Mouse (Mus musculus) MEL (cell line): ENCODE results near the gene Sult2a6. TPM values are rescaled to one million over a fixed set of nuclear protein-coding genes. Genes with fewer than 3 reads are reported as not detected.

ENCODE experiments used
- DNase-seq: peaks from one replicate; pipeline ENCODE4 v3.0.0; 2011; ENCODE audit warnings: low read depth, low spot score
- H3K27ac ChIP-seq: 2 replicates; pipeline ENCODE4 v1.5.1; 2012; ENCODE audit warnings: low read depth, mild to moderate bottlenecking, control low read depth, low read length, moderate library complexity; ENCODE audit not compliant: control insufficient read depth
- H3K27me3 ChIP-seq, 2 experiments: fragments of 150-350 bp in 1 of 2; sonication (generic) in 1 of 2; 2 replicates each; pipeline ENCODE4 v1.6.1; 2012; ENCODE audit warnings: low read length in 2 of 2, mild to moderate bottlenecking in 2 of 2, improper control_type of control experiment in 1 of 2, moderate library complexity in 1 of 2; ENCODE audit not compliant: insufficient read depth in 2 of 2, control insufficient read depth in 1 of 2
- H3K36me3 ChIP-seq, 2 experiments: 2 replicates each; pipeline ENCODE4 v1.6.1; 2012 to 2014; ENCODE audit warnings: low read length in 2 of 2, improper control_type of control experiment in 1 of 2, inconsistent platforms in 1 of 2, mild to moderate bottlenecking in 1 of 2; ENCODE audit not compliant: insufficient read depth in 2 of 2, control insufficient read depth in 1 of 2
- H3K4me1 ChIP-seq, 2 experiments: fragments of 150-350 bp in 1 of 2; sonication (generic) in 1 of 2; 2 replicates each; pipeline ENCODE4 v1.6.1; 2012; ENCODE audit warnings: low read length in 2 of 2, improper control_type of control experiment in 1 of 2, mild to moderate bottlenecking in 1 of 2; ENCODE audit not compliant: insufficient read depth in 2 of 2, control insufficient read depth in 1 of 2
- H3K4me3 ChIP-seq, 2 experiments: fragments of 150-350 bp in 1 of 2; sonication (generic) in 1 of 2; 2 replicates each; pipeline ENCODE4 v1.5.1; 2012; ENCODE audit warnings: low read depth in 2 of 2, low read length in 2 of 2, mild to moderate bottlenecking in 2 of 2, moderate library complexity in 2 of 2, control low read depth in 1 of 2, improper control_type of control experiment in 1 of 2; ENCODE audit not compliant: control insufficient read depth in 1 of 2, insufficient read depth in 1 of 2
- H3K79me2 ChIP-seq: 2 replicates; pipeline ENCODE4 v1.6.1; 2012; ENCODE audit warnings: mild to moderate bottlenecking, low read length, moderate library complexity; ENCODE audit not compliant: control insufficient read depth, poor library complexity, insufficient read depth
- H3K9ac ChIP-seq: 2 replicates; pipeline ENCODE4 v1.6.1; 2012; ENCODE audit warnings: low read depth, mild to moderate bottlenecking, control low read depth, low read length, moderate library complexity; ENCODE audit not compliant: control insufficient read depth, poor library complexity, severe bottlenecking
- H3K9me3 ChIP-seq: fragments of 150-350 bp; sonication (generic); replicated peaks from 2 replicates; pipeline ENCODE4 v1.6.1; 2012; ENCODE audit warnings: mild to moderate bottlenecking, low read length, improper control_type of control experiment, moderate library complexity; ENCODE audit not compliant: insufficient read depth
- CHD2 ChIP-seq: IDR thresholded peaks from 2 replicates; pipeline ENCODE4 v1.6.1; 2011; ENCODE audit warnings: low read length, improper control_type of control experiment
- E2F4 ChIP-seq: IDR thresholded peaks from 2 replicates; pipeline ENCODE4 v1.6.1; 2011; ENCODE audit warnings: low read depth, low read length, improper control_type of control experiment, borderline replicate concordance
- EP300 ChIP-seq, 2 experiments: IDR thresholded peaks; 2 replicates each; pipeline ENCODE4 v1.6.1; 2011; ENCODE audit warnings: improper control_type of control experiment in 2 of 2, low read length in 2 of 2, low read depth in 1 of 2, mild to moderate bottlenecking in 1 of 2
- GABPA ChIP-seq: IDR thresholded peaks from 2 replicates; pipeline ENCODE4 v1.6.1; 2012; ENCODE audit warnings: low read depth, mild to moderate bottlenecking, inconsistent platforms, low read length, improper control_type of control experiment, moderate library complexity
- HCFC1 ChIP-seq: IDR thresholded peaks from 2 replicates; pipeline ENCODE4 v1.6.1; 2012; ENCODE audit warnings: low read depth, mild to moderate bottlenecking, inconsistent platforms, low read length, improper control_type of control experiment, moderate library complexity
- JUND ChIP-seq: IDR thresholded peaks from 2 replicates; pipeline ENCODE4 v1.6.1; 2011; ENCODE audit warnings: low read depth, mild to moderate bottlenecking, improper control_type of control experiment, low read length
- MAX ChIP-seq: IDR thresholded peaks from 2 replicates; pipeline ENCODE4 v1.6.1; 2011; ENCODE audit warnings: low read length, improper control_type of control experiment
- MYC ChIP-seq: IDR thresholded peaks from 2 replicates; pipeline ENCODE4 v1.6.1; 2011; ENCODE audit warnings: low read depth, mild to moderate bottlenecking, low read length, improper control_type of control experiment, moderate library complexity
- POLR2A ChIP-seq, 2 experiments: IDR thresholded peaks; 2 replicates each; pipeline ENCODE4 v1.6.1; 2011 to 2012; ENCODE audit warnings: low read length in 2 of 2, mild to moderate bottlenecking in 2 of 2, control low read depth in 1 of 2, improper control_type of control experiment in 1 of 2, low read depth in 1 of 2, moderate library complexity in 1 of 2; ENCODE audit not compliant: control insufficient read depth in 1 of 2, insufficient read depth in 1 of 2, poor library complexity in 1 of 2
- RCOR1 ChIP-seq: IDR thresholded peaks from 2 replicates; pipeline ENCODE4 v1.6.1; 2012; ENCODE audit warnings: low read depth, mild to moderate bottlenecking, inconsistent platforms, low read length, improper control_type of control experiment
- TAL1 ChIP-seq: IDR thresholded peaks from 2 replicates; pipeline ENCODE4 v1.6.1; 2012; ENCODE audit warnings: mild to moderate bottlenecking, inconsistent platforms, low read length, moderate library complexity, mixed read lengths
- TBP ChIP-seq: IDR thresholded peaks from 2 replicates; pipeline ENCODE4 v1.8.0; 2011; ENCODE audit warnings: low read depth, low read length, improper control_type of control experiment
- UBTF ChIP-seq: IDR thresholded peaks from 2 replicates; pipeline ENCODE4 v1.6.1; 2012; ENCODE audit warnings: low read depth, mild to moderate bottlenecking, inconsistent platforms, low read length, improper control_type of control experiment, moderate library complexity, borderline replicate concordance; ENCODE audit not compliant: insufficient read depth
- USF1 ChIP-seq: IDR thresholded peaks from 2 replicates; pipeline ENCODE4 v1.6.1; 2014; ENCODE audit warnings: low read depth, mild to moderate bottlenecking, inconsistent platforms, low read length, improper control_type of control experiment, moderate library complexity
- ZMIZ1 ChIP-seq: IDR thresholded peaks from 2 replicates; pipeline ENCODE4 v1.6.1; 2012; ENCODE audit warnings: low read depth, mild to moderate bottlenecking, inconsistent platforms, low read length, improper control_type of control experiment, moderate library complexity
- polyA plus RNA-seq, 2 experiments: library from polyadenylated mRNA; stranded (reverse) in 1 of 2; unstranded in 1 of 2; fragments of >175 nt in 1 of 2; fragments of >200 nt in 1 of 2; gene quantifications; 2 replicates each; pipeline versions ENCODE4 v1.2.1 to v1.2.4; 2012; ENCODE audit warnings: low replicate concordance in 2 of 2, low read depth in 1 of 2; ENCODE audit not compliant: insufficient read length in 2 of 2, insufficient read depth in 1 of 2, missing spikeins in 1 of 2
- total RNA-seq: library from RNA; depleted of rRNA; stranded (reverse); fragments of 300-350 nt; gene quantifications from 2 replicates; pipeline ENCODE4 v1.2.3, GENCODE M21; 2012; rRNA removed

The Sult2a6 gene
- total and polyA plus RNA-seq, 3 experiments, result not detected

DNA sequence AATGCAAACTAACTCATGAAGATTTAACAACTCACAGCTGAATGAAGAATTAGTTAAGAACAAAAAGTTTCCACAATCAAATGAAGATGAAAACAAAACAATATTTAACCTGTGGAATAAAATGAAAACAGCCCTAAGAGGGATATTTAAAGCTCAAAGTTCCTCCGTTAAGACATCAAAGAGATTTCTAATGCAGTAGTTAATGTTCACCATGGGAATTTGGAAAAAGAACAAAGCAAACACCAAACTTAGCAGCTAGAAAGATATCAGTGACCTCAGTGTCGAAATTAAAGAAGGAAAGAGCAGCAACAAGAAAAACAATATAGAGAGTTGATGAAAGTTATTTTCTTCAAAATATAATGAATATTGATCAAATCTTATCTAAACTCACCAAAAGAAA lies 51.3 kb downstream of the Sult2a6 start:
- H3K4me1 ChIP-seq, result no peaks in the 10 kb centered on the region
- no peaks in the 10 kb centered on the region for H3K79me2 ChIP-seq
- H3K9me3 ChIP-seq, result no peaks in the 10 kb centered on the region
- no peaks in the 10 kb centered on the region for H3K36me3 ChIP-seq
- no peak overlapping the region for H3K27ac ChIP-seq
- H3K27me3 ChIP-seq, result no peaks in the 10 kb centered on the region
- DNase-seq, result no peak
- H3K4me3 ChIP-seq, result no peak overlapping the region
- no peak overlapping the region for H3K9ac ChIP-seq
- TF ChIP-seq TBP (no peak), HCFC1 (no peak), JUND (no peak), GABPA (no peak), UBTF (no peak)

GRCm38 (mm10) chr7:14202487-14202886 lies 52.2 kb downstream of the Sult2a6 start:
- H3K9me3 ChIP-seq, result no peaks in the 10 kb centered on the region
- no peaks in the 10 kb centered on the region for H3K36me3 ChIP-seq
- H3K79me2 ChIP-seq, result no peaks in the 10 kb centered on the region
- no peak overlapping the region for H3K4me3 ChIP-seq
- H3K9ac ChIP-seq, result no peak overlapping the region
- no peak for DNase-seq
- no peaks in the 10 kb centered on the region for H3K4me1 ChIP-seq
- no peak overlapping the region for H3K27ac ChIP-seq
- TF ChIP-seq ZMIZ1 (no peak), RCOR1 (no peak), POLR2A (IDR thresholded peaks at IDR 0.05; ENCODE audit: control insufficient read depth in 1 of 2, insufficient read depth in 1 of 2, low read depth in 1 of 2, low read length in 2 of 2, poor library complexity in 1 of 2) (no peak), EP300 (IDR thresholded peaks at IDR 0.05; ENCODE audit: low read depth in 1 of 2, low read length in 2 of 2) (no peak), USF1 (no peak), JUND (no peak), MAX (no peak), E2F4 (no peak), CHD2 (no peak), MYC (no peak), TAL1 (no peak)
- no peaks in the 10 kb centered on the region for H3K27me3 ChIP-seq

Other genes with a start within 250 kb of the Sult2a6 start
- not detected in 2 replicates for gene Sult2a3, start 131.8 kb downstream of the Sult2a6 start, total RNA-seq
- not detected for gene Sult2a3, start 131.8 kb downstream of the Sult2a6 start, polyA plus RNA-seq
- not detected in 2 replicates for gene Obox8, start 78.7 kb upstream of the Sult2a6 start, total RNA-seq
- gene Obox8, start 78.7 kb upstream of the Sult2a6 start, polyA plus RNA-seq, result not detected
- not detected in 2 replicates for gene Sult2a8, start 191.9 kb upstream of the Sult2a6 start, total RNA-seq
- not detected for gene Sult2a8, start 191.9 kb upstream of the Sult2a6 start, polyA plus RNA-seq
- gene Sult2a7, start 239.4 kb upstream of the Sult2a6 start, total RNA-seq, result not detected in 2 replicates
- gene Sult2a7, start 239.4 kb upstream of the Sult2a6 start, polyA plus RNA-seq, result not detected